Comparison of ENCODE assay signal across 8 mouse cellular contexts in the genomic region with DNA sequence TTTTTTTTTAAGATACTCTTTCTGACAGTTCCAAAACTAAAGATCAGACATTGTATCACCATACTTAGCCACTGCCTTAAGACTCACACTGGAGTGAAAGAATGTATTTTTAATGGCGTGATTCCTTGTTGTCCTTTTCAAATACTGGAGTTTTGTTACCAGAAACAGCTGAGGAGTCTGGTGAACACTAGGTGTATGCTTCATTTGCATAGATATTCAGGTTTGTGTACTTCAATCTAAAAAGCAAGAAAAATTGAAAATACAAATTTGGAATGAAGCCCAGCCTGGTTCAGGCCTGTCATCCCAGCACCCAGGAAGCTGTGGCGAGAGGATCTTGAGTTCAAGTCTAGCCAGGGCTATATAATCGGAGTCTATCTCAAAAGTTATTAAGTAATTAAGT. TPM values are rescaled to one million over a fixed set of nuclear protein-coding genes. Genes with fewer than 3 reads are reported as not detected.
DNase-seq lines count a peak whose midpoint lies in the region; ATAC-seq and TF ChIP-seq lines count a peak whose summit lies in the region.

No protein-coding gene starts in this region.

- 53% methylated on average over 3 of the region's 3 CpGs for WGBS in lung, postnatal 0 days
- 78% methylated on average over 3 of the region's 3 CpGs for WGBS in intestine, embryonic 15.5 days
- WGBS in stomach, embryonic 14.5 days, result 80% methylated on average over 3 of the region's 3 CpGs

- peak overlapping the region; percentile 87 for H3K4me3 ChIP-seq in lung, postnatal 0 days (ENCODE audit: low read depth, low read length)
- peak overlapping the region; percentile 64 for H3K4me3 ChIP-seq in intestine, embryonic 15.5 days (replicated peaks)
- H3K4me3 ChIP-seq in stomach, embryonic 14.5 days (ENCODE audit: low read depth, low read length), result peak overlapping the region; percentile 83

- H3K9ac ChIP-seq in lung, postnatal 0 days (replicated peaks; ENCODE audit: low read depth), result peak overlapping the region; percentile 92
- H3K9ac ChIP-seq in intestine, embryonic 15.5 days, result peak overlapping the region; percentile 80; the same call in 1 of the 2 replicates
- H3K9ac ChIP-seq in stomach, embryonic 14.5 days (replicated peaks; ENCODE audit: low read depth, low read length), result peak overlapping the region; percentile 80; the same call in 1 of the 2 replicates

- peaks cover 22% of the 10 kb centered on the region; the same call in 1 of the 2 replicates for H3K4me1 ChIP-seq in lung, postnatal 0 days (ENCODE audit: insufficient read depth, low read depth, low read length)
- H3K4me1 ChIP-seq in intestine, embryonic 15.5 days (replicated peaks), result peaks cover 20% of the 10 kb centered on the region
- H3K4me1 ChIP-seq in stomach, embryonic 14.5 days (ENCODE audit: control insufficient read depth, insufficient read depth, low read length), result peaks cover 21% of the 10 kb centered on the region

- H3K36me3 ChIP-seq in lung, postnatal 0 days (ENCODE audit: insufficient read depth, low read length), result no peaks in the 10 kb centered on the region
- no peaks in the 10 kb centered on the region for H3K36me3 ChIP-seq in intestine, embryonic 15.5 days
- H3K36me3 ChIP-seq in stomach, embryonic 14.5 days (ENCODE audit: control insufficient read depth, insufficient read depth, low read length), result no peaks in the 10 kb centered on the region

- TF ChIP-seq EP300 in lung, postnatal 0 days (IDR thresholded peaks at IDR 0.05), result no peak

- no peak for TF ChIP-seq CTCF in lung, postnatal 0 days (IDR thresholded peaks at IDR 0.05)

- ATAC-seq in lung, postnatal 0 days, result no peak
- no peak for ATAC-seq in intestine, embryonic 15.5 days
- ATAC-seq in stomach, embryonic 14.5 days (ENCODE audit: insufficient number of reproducible peaks, insufficient read depth, low FRiP score, low read depth), result no peak

- H3K27me3 ChIP-seq in lung, postnatal 0 days (replicated peaks; ENCODE audit: insufficient read depth, low read length), result no peaks in the 10 kb centered on the region
- no peaks in the 10 kb centered on the region for H3K27me3 ChIP-seq in intestine, embryonic 15.5 days (replicated peaks)
- no peaks in the 10 kb centered on the region for H3K27me3 ChIP-seq in stomach, embryonic 14.5 days (ENCODE audit: control insufficient read depth, insufficient read depth, low read length)

- H3K9me3 ChIP-seq in lung, postnatal 0 days (ENCODE audit: low read length), result no peaks in the 10 kb centered on the region
- no peaks in the 10 kb centered on the region for H3K9me3 ChIP-seq in intestine, embryonic 15.5 days
- H3K9me3 ChIP-seq in stomach, embryonic 14.5 days (ENCODE audit: control insufficient read depth, low read depth, low read length), result no peaks in the 10 kb centered on the region

- DNase-seq in cerebellum, adult 9-10 months, result peak; percentile 52
- DNase-seq in cerebellum, postnatal 14 days, result no peak
- DNase-seq in lung, postnatal 0 days (ENCODE audit: low spot score), result peak; percentile 31
- no peak for DNase-seq in lung, postnatal 36 days
- no peak for DNase-seq in retina, postnatal 1 day
- DNase-seq in thymus, postnatal 25 days, result no peak

- peak overlapping the region; percentile 99 for H3K27ac ChIP-seq in lung, postnatal 0 days (ENCODE audit: low read length)
- H3K27ac ChIP-seq in intestine, embryonic 15.5 days, result peak overlapping the region; percentile 91; the same call in 1 of the 2 replicates
- no peak overlapping the region for H3K27ac ChIP-seq in stomach, embryonic 14.5 days (ENCODE audit: low read length)

- peak overlapping the region; percentile 87 for H3K4me2 ChIP-seq in lung, postnatal 0 days (replicated peaks; ENCODE audit: low read depth, low read length)
- H3K4me2 ChIP-seq in intestine, embryonic 15.5 days (replicated peaks), result peak overlapping the region; percentile 88
- peak overlapping the region; percentile 60 for H3K4me2 ChIP-seq in stomach, embryonic 14.5 days (replicated peaks; ENCODE audit: low read depth, low read length)

RNA-seq across cellular contexts. Expression of a gene that starts 1.2 kb away (rescaled TPM):
- 20.3 and 23.7 TPM in 2 replicates for polyA plus RNA-seq in lung, postnatal 0 days (2015; fragmentation: Nextera tagmentation; extraction: Ambion mirVana)
- 10.9 and 12.3 TPM in 2 replicates for polyA plus RNA-seq in intestine, embryonic 15.5 days (2015; fragmentation: Nextera tagmentation; extraction: Ambion mirVana)
- polyA plus RNA-seq in stomach, embryonic 14.5 days (2014; fragmentation: Nextera tagmentation; extraction: Ambion mirVana), result 18.1 and 19.3 TPM in 2 replicates

Comparison
In these comparisons a context has a peak if more than half of its experiments do, and no peak if none do; other contexts are left out.
1. DNase-seq: peak in cerebellum, adult 9-10 months (single experiment) and lung, postnatal 0 days (single experiment); none in cerebellum, postnatal 14 days (0 of 2), lung, postnatal 36 days (single experiment), retina, postnatal 1 day (single experiment) and thymus, postnatal 25 days (single experiment).
2. Peak in every context shown above with its lines, with median percentiles within 50 percentile points of each other: H3K4me2 ChIP-seq, H3K4me3 ChIP-seq and H3K9ac ChIP-seq.